Mouse (Mus musculus) CH12.LX (cell line): ENCODE measurements around the gene Dlg2. TPM values are rescaled to one million over a fixed set of nuclear protein-coding genes. Genes with fewer than 3 reads are reported as not detected.

ENCODE experiments used
- DNase-seq: peaks from one replicate; pipeline ENCODE4 v3.0.0-alpha.2; 2013; ENCODE audit errors: extremely low read depth
- H3K27ac ChIP-seq: 2 replicates; pipeline ENCODE4 v1.5.1; 2012; ENCODE audit warnings: low read depth, mild to moderate bottlenecking, control low read depth, moderate library complexity; ENCODE audit not compliant: insufficient read depth
- H3K27me3 ChIP-seq: replicated peaks from 2 replicates; pipeline ENCODE3; 2012; ENCODE audit warnings: inconsistent platforms
- H3K36me3 ChIP-seq, 2 experiments: replicated peaks in 1 of 2; 2 replicates each; pipeline versions ENCODE3 to v1.6.1; 2012; ENCODE audit warnings: inconsistent platforms in 1 of 2, low read length in 1 of 2, mild to moderate bottlenecking in 1 of 2, mixed read lengths in 1 of 2, moderate library complexity in 1 of 2; ENCODE audit not compliant: control insufficient read depth in 1 of 2, insufficient read depth in 1 of 2
- H3K4me1 ChIP-seq, 2 experiments: 2 replicates each; pipeline ENCODE4 v1.6.1; 2012; ENCODE audit warnings: inconsistent platforms in 1 of 2, moderate library complexity in 1 of 2; ENCODE audit not compliant: insufficient read depth in 2 of 2, control insufficient read depth in 1 of 2
- H3K4me2 ChIP-seq: 2 replicates; pipeline ENCODE4 v1.6.1; 2012; ENCODE audit warnings: low read depth, mild to moderate bottlenecking, control low read depth; ENCODE audit not compliant: poor library complexity, insufficient read depth, severe bottlenecking
- H3K4me3 ChIP-seq, 3 experiments: fragments of 150-350 bp in 1 of 3; sonication (generic) in 1 of 3; replicated peaks in 1 of 3; 2 replicates each; pipeline versions ENCODE3 to v1.5.1; 2011 to 2012; ENCODE audit warnings: low read depth in 2 of 3, low read length in 2 of 3, mild to moderate bottlenecking in 2 of 3, moderate library complexity in 2 of 3, control low read depth in 1 of 3, improper control_type of control experiment in 1 of 3, inconsistent platforms in 1 of 3, mixed read lengths in 1 of 3; ENCODE audit not compliant: poor library complexity in 1 of 3
- H3K79me2 ChIP-seq: replicated peaks from 2 replicates; pipeline ENCODE4 v1.6.1; 2012; ENCODE audit warnings: mild to moderate bottlenecking, moderate library complexity; ENCODE audit not compliant: control insufficient read depth, poor library complexity, insufficient read depth, severe bottlenecking; ENCODE audit errors: extremely low read depth
- H3K9ac ChIP-seq: 2 replicates; pipeline ENCODE4 v1.6.1; 2012; ENCODE audit warnings: low read depth, mild to moderate bottlenecking, control low read depth, moderate library complexity; ENCODE audit not compliant: insufficient read depth
- H3K9me3 ChIP-seq: replicated peaks from 2 replicates; pipeline ENCODE3; 2012; ENCODE audit warnings: low read length, inconsistent platforms, mixed read lengths
- BHLHE40 ChIP-seq: IDR thresholded peaks from 2 replicates; pipeline ENCODE4 v1.6.1; 2011; ENCODE audit warnings: mild to moderate bottlenecking, low read depth, low read length, improper control_type of control experiment
- CHD1 ChIP-seq: IDR thresholded peaks from 2 replicates; pipeline ENCODE4 v1.6.1; 2012; ENCODE audit warnings: low read depth, low read length, improper control_type of control experiment, inconsistent platforms
- CHD2 ChIP-seq: IDR thresholded peaks from 2 replicates; pipeline ENCODE4 v1.6.1; 2011; ENCODE audit warnings: low read length, improper control_type of control experiment
- CTCF ChIP-seq, 2 experiments: IDR thresholded peaks in 1 of 2; conservative IDR thresholded peaks in 1 of 2; 2 replicates each; pipeline ENCODE4 v1.5.1; 2011 to 2012; ENCODE audit warnings: low read depth in 2 of 2, low read length in 2 of 2, improper control_type of control experiment in 1 of 2, inconsistent platforms in 1 of 2, mild to moderate bottlenecking in 1 of 2, moderate library complexity in 1 of 2
- E2F4 ChIP-seq: IDR thresholded peaks from 2 replicates; pipeline ENCODE4 v1.6.1; 2011; ENCODE audit warnings: low read depth, low read length, improper control_type of control experiment; ENCODE audit not compliant: insufficient replicate concordance
- ELF1 ChIP-seq: IDR thresholded peaks from 2 replicates; pipeline ENCODE4 v1.6.1; 2014; ENCODE audit warnings: low read depth, mild to moderate bottlenecking, inconsistent platforms, low read length, improper control_type of control experiment
- EP300 ChIP-seq: IDR thresholded peaks from 2 replicates; pipeline ENCODE4 v1.6.1; 2011; ENCODE audit warnings: low read length, improper control_type of control experiment
- ETS1 ChIP-seq: conservative IDR thresholded peaks from 2 replicates; pipeline ENCODE4 v1.6.1; 2012; ENCODE audit warnings: low read depth, mild to moderate bottlenecking, inconsistent platforms, low read length, improper control_type of control experiment, moderate library complexity
- HCFC1 ChIP-seq: IDR thresholded peaks from 2 replicates; pipeline ENCODE4 v1.6.1; 2012; ENCODE audit warnings: low read depth, mild to moderate bottlenecking, inconsistent platforms, low read length, improper control_type of control experiment
- JUN ChIP-seq: IDR thresholded peaks from 2 replicates; pipeline ENCODE4 v1.6.1; 2011; ENCODE audit warnings: low read depth, mild to moderate bottlenecking, low read length, improper control_type of control experiment, moderate library complexity; ENCODE audit not compliant: insufficient read depth
- MAFK ChIP-seq: IDR thresholded peaks from 2 replicates; pipeline ENCODE4 v1.6.1; 2011; ENCODE audit warnings: low read length, improper control_type of control experiment; ENCODE audit not compliant: insufficient replicate concordance
- MAZ ChIP-seq: IDR thresholded peaks from 2 replicates; pipeline ENCODE4 v1.6.1; 2012; ENCODE audit warnings: low read depth, mild to moderate bottlenecking, inconsistent platforms, low read length, improper control_type of control experiment, moderate library complexity
- MEF2A ChIP-seq: IDR thresholded peaks from 2 replicates; pipeline ENCODE4 v1.6.1; 2014; ENCODE audit warnings: low read depth, mild to moderate bottlenecking, inconsistent platforms, low read length, improper control_type of control experiment, borderline replicate concordance
- MYC ChIP-seq: IDR thresholded peaks from 2 replicates; pipeline ENCODE4 v1.6.1; 2011; ENCODE audit warnings: low read depth, mild to moderate bottlenecking, improper control_type of control experiment, low read length
- NELFE ChIP-seq: IDR thresholded peaks from 2 replicates; pipeline ENCODE4 v1.6.1; 2011; ENCODE audit warnings: low read depth, low read length, improper control_type of control experiment
- NRF1 ChIP-seq: IDR thresholded peaks from 2 replicates; pipeline ENCODE4 v1.6.1; 2014; ENCODE audit warnings: low read depth, mild to moderate bottlenecking, inconsistent platforms, low read length, improper control_type of control experiment, moderate library complexity
- PAX5 ChIP-seq: IDR thresholded peaks from 2 replicates; pipeline ENCODE4 v1.6.1; 2012; ENCODE audit warnings: low read length, inconsistent platforms, mixed read lengths
- POLR2AphosphoS2 ChIP-seq: IDR thresholded peaks from 2 replicates; pipeline ENCODE4 v1.6.1; 2011; ENCODE audit warnings: low read depth, low read length, improper control_type of control experiment
- RAD21 ChIP-seq: IDR thresholded peaks from 2 replicates; pipeline ENCODE4 v1.6.1; 2011; ENCODE audit warnings: low read depth, mild to moderate bottlenecking, low read length, improper control_type of control experiment, moderate library complexity
- SIN3A ChIP-seq: IDR thresholded peaks from 2 replicates; pipeline ENCODE4 v1.6.1; 2012; ENCODE audit warnings: low read length, improper control_type of control experiment, inconsistent platforms
- SMC3 ChIP-seq: IDR thresholded peaks from 2 replicates; pipeline ENCODE4 v1.6.1; 2011; ENCODE audit warnings: low read depth, low read length, improper control_type of control experiment
- TBP ChIP-seq: conservative IDR thresholded peaks from 2 replicates; pipeline ENCODE4 v1.6.1; 2011; ENCODE audit warnings: low read depth, low read length, improper control_type of control experiment
- TCF12 ChIP-seq: IDR thresholded peaks from 2 replicates; pipeline ENCODE4 v1.6.1; 2014; ENCODE audit warnings: low read depth, mild to moderate bottlenecking, inconsistent platforms, low read length, improper control_type of control experiment
- UBTF ChIP-seq: IDR thresholded peaks from 2 replicates; pipeline ENCODE4 v1.6.1; 2012; ENCODE audit warnings: low read depth, mild to moderate bottlenecking, inconsistent platforms, low read length, improper control_type of control experiment, moderate library complexity
- USF1 ChIP-seq: IDR thresholded peaks from 2 replicates; pipeline ENCODE4 v1.6.1; 2014; ENCODE audit warnings: low read depth, mild to moderate bottlenecking, inconsistent platforms, low read length, improper control_type of control experiment
- ZKSCAN1 ChIP-seq: IDR thresholded peaks from 2 replicates; pipeline ENCODE4 v1.6.1; 2012; ENCODE audit warnings: low read depth, inconsistent platforms, low read length, improper control_type of control experiment, borderline replicate concordance
- ZNF384 ChIP-seq: IDR thresholded peaks from 2 replicates; pipeline ENCODE4 v1.6.1; 2012; ENCODE audit warnings: low read depth, low read length, improper control_type of control experiment, inconsistent platforms
- dilution Hi-C: fragments of 300-500 bp; cut with MboI; formaldehyde crosslinking; loops from 2 replicates; pipeline ENCODE4 v1.14.3; 2020; ENCODE audit warnings: low sequenced_read_pairs; ENCODE audit not compliant: extremely low pct_unique_long_range_greater_than_20kb, extremely low pct_ligation_motif_present
- in situ Hi-C: fragments of 300-500 bp; cut with MboI; formaldehyde crosslinking; loops from 3 replicates; pipeline ENCODE4 v1.14.3; 2019; ENCODE audit warnings: low sequenced_read_pairs, low pct_ligation_motif_present, low pct_unique_long_range_greater_than_20kb, mixed read lengths
- polyA plus RNA-seq: library from polyadenylated mRNA; unstranded; fragments of >175 nt; gene quantifications from 2 replicates; pipeline ENCODE4 v1.2.1, GENCODE M21; 2012; ENCODE audit warnings: low read depth; ENCODE audit not compliant: insufficient read length
- total RNA-seq, 2 experiments: library from RNA; depleted of rRNA; stranded (reverse); fragments of 300-350 nt in 1 of 2; fragments of >200 nt in 1 of 2; gene quantifications; 2 replicates each; pipeline ENCODE4 v1.2.3; 2012 to 2014

Gene Dlg2
- total and polyA plus RNA-seq, 3 experiments, result 0.36 TPM; not detected in 2

- H3K27me3 ChIP-seq, result no peaks in the 10 kb centered on the region
- no peak overlapping the region for H3K27ac ChIP-seq
- H3K4me1 ChIP-seq, result no peaks in the 10 kb centered on the region
- H3K4me2 ChIP-seq, result no peak overlapping the region
- no peak overlapping the region for H3K4me3 ChIP-seq
- no peaks in the 10 kb centered on the region for H3K36me3 ChIP-seq
- DNase-seq, result no peak
- no peaks in the 10 kb centered on the region for H3K9me3 ChIP-seq
- no peaks in the 10 kb centered on the region for H3K79me2 ChIP-seq
- dilution Hi-C loops (no loop called here), in situ Hi-C loops (loop anchor here (10.0 kb wide), 1 partner anchor 233 kb away; no protein-coding TSS in a partner anchor)
- no peak overlapping the region for H3K9ac ChIP-seq
- TF ChIP-seq MAZ, result no peak
- no peak for TF ChIP-seq CHD1
- no peak for TF ChIP-seq BHLHE40
- no peak for TF ChIP-seq RAD21
- TF ChIP-seq USF1, result no peak
- TF ChIP-seq MYC, result no peak
- no peak for TF ChIP-seq TBP
- no peak for TF ChIP-seq CTCF (conservative IDR thresholded peaks at IDR 0.05 in 1 of 2, IDR thresholded peaks at IDR 0.05 in 1 of 2; ENCODE audit: low read depth in 2 of 2, low read length in 2 of 2)
- no peak for TF ChIP-seq NELFE
- no peak for TF ChIP-seq SIN3A
- no peak for TF ChIP-seq UBTF
- no peak for TF ChIP-seq E2F4
- no peak for TF ChIP-seq JUN
- TF ChIP-seq HCFC1, result no peak
- TF ChIP-seq CHD2, result no peak
- TF ChIP-seq PAX5, result no peak
- no peak for TF ChIP-seq EP300
- no peak for TF ChIP-seq ZNF384
- TF ChIP-seq TCF12, result no peak
- TF ChIP-seq ETS1, result no peak
These were observed 1850.9 kb downstream of the Dlg2 start for GRCm38 (mm10) chr7:92327343-92327896.

- H3K9me3 ChIP-seq, result no peaks in the 10 kb centered on the region
- no peaks in the 10 kb centered on the region for H3K36me3 ChIP-seq
- DNase-seq, result peak; percentile 17
- dilution Hi-C loops, result no loop called here
- no peak overlapping the region for H3K4me2 ChIP-seq
- no peaks in the 10 kb centered on the region for H3K79me2 ChIP-seq
- no peak overlapping the region for H3K27ac ChIP-seq
- H3K27me3 ChIP-seq, result no peaks in the 10 kb centered on the region
- H3K9ac ChIP-seq, result no peak overlapping the region
- in situ Hi-C loops, result no loop called here
- H3K4me3 ChIP-seq, result no peak overlapping the region
- TF ChIP-seq SMC3 (no peak), PAX5 (no peak), ETS1 (no peak), BHLHE40 (no peak), MEF2A (no peak), UBTF (no peak), MAZ (no peak), SIN3A (no peak), NRF1 (no peak), NELFE (no peak), ELF1 (no peak), TBP (no peak), MAFK (no peak), TCF12 (no peak), E2F4 (no peak), POLR2AphosphoS2 (no peak), ZKSCAN1 (no peak)
- H3K4me1 ChIP-seq, result peaks cover 0 to 10% of the 10 kb centered on the region in 2 experiments; a peak in 2 of 4 replicates
These were observed 1856.9 kb downstream of the Dlg2 start for GRCm38 (mm10) chr7:92333220-92333898.
